Mouse (Mus musculus) kidney, embryonic 14.5 days (tissue): Measurements from ENCODE around the gene Mecr. TPM values are rescaled to one million over a fixed set of nuclear protein-coding genes. Genes with fewer than 3 reads are reported as not detected.

Source experiments
- ATAC-seq: fragments of 200-750 bp; cut with Nextera tagmentation; 2 replicates; pipeline ENCODE4 v1.8.0; 2017; ENCODE audit warnings: moderate number of reproducible peaks, mild to moderate bottlenecking, moderate TSS enrichment, moderate library complexity; ENCODE audit not compliant: low FRiP score, low TSS enrichment
- H3K27ac ChIP-seq: fragments of 300-500 bp; sonication (generic); 2 replicates; pipeline ENCODE4 v1.5.1; 2014; ENCODE audit warnings: low read depth, mild to moderate bottlenecking, low read length, moderate library complexity, mixed read lengths
- H3K27me3 ChIP-seq: fragments of 300-500 bp; sonication (generic); 2 replicates; pipeline ENCODE4 v1.6.1; 2014; ENCODE audit warnings: mild to moderate bottlenecking, low read length; ENCODE audit not compliant: control insufficient read depth, insufficient read depth
- H3K36me3 ChIP-seq: fragments of 300-500 bp; sonication (generic); 2 replicates; pipeline ENCODE4 v1.6.1; 2014; ENCODE audit warnings: low read length, mixed read lengths; ENCODE audit not compliant: control insufficient read depth, insufficient read depth
- H3K4me1 ChIP-seq: fragments of 300-500 bp; sonication (generic); 2 replicates; pipeline ENCODE4 v1.6.1; 2014; ENCODE audit warnings: low read length, mixed read lengths; ENCODE audit not compliant: control insufficient read depth, insufficient read depth
- H3K4me2 ChIP-seq: fragments of 300-500 bp; sonication (generic); replicated peaks from 2 replicates; pipeline ENCODE4 v1.6.1; 2014; ENCODE audit warnings: low read depth, mild to moderate bottlenecking, low read length
- H3K4me3 ChIP-seq: fragments of 300-500 bp; sonication (generic); 2 replicates; pipeline ENCODE4 v1.5.1; 2014; ENCODE audit warnings: mild to moderate bottlenecking, low read length
- H3K9ac ChIP-seq: fragments of 300-500 bp; sonication (generic); 2 replicates; pipeline ENCODE4 v1.6.1; 2014; ENCODE audit warnings: low read depth, mild to moderate bottlenecking, low read length, moderate library complexity
- H3K9me3 ChIP-seq: fragments of 300-500 bp; sonication (generic); 2 replicates; pipeline ENCODE4 v1.6.1; 2016; ENCODE audit warnings: low read length; ENCODE audit not compliant: control insufficient read depth
- WGBS: fragments of 180-500 bp; shearing (Covaris S2); extraction: QIAGEN DNeasy Blood & Tissue Kit; methylation state at CpG from one replicate; pipeline ENCODE4 v1.1.7; 2014; 5-methylcytosine and 5-hydroxymethylcytosine counted together
- polyA plus RNA-seq: library from polyadenylated mRNA; unstranded; fragments of >200 nt; fragmentation: Nextera tagmentation; extraction: Ambion mirVana; gene quantifications from 2 replicates; pipeline ENCODE4 v1.2.1, GENCODE M21; 2014

The Mecr gene
- polyA plus RNA-seq, 1 experiment from 2014 or later: 46.6 TPM

- Histone ChIP-seq H3K9me3 (no peaks in the 10 kb centered on the region), H3K4me1 (0 out of 2 replicates have a peak, but pooled peaks cover 8% of the 10 kb centered on the region), H3K4me2 (no peak overlapping the region), H3K9ac (no peak overlapping the region), H3K27me3 (no peaks in the 10 kb centered on the region), H3K36me3 (no peaks in the 10 kb centered on the region), H3K4me3 (no peak overlapping the region), H3K27ac (no peak overlapping the region)
- WGBS: 87% methylated on average over 8 of the region's 8 CpGs
- ATAC-seq: no peak
Measured at GRCm38 (mm10) chr4:131829123-131829522, 14.1 kb upstream of the Mecr start.

GRCm38 (mm10) chr4:131831546-131832045 is 11.7 kb upstream of the Mecr start:
- H3K4me1 ChIP-seq: peaks cover 10% of the 10 kb centered on the region; the same call in 1 of the 2 replicates
- WGBS: 80% methylated on average over 5 of the region's 5 CpGs

GRCm38 (mm10) chr4:131832759-131833407 is 10.4 kb upstream of the Mecr start:
- 72% methylated on average over 3 of the region's 3 CpGs for WGBS
- Histone ChIP-seq H3K9ac (no peak overlapping the region), H3K9me3 (no peaks in the 10 kb centered on the region), H3K27me3 (peaks cover 13% of the 10 kb centered on the region; the same call in 1 of the 2 replicates), H3K27ac (no peak overlapping the region), H3K4me3 (no peak overlapping the region), H3K36me3 (no peaks in the 10 kb centered on the region), H3K4me2 (no peak overlapping the region), H3K4me1 (peaks cover 12% of the 10 kb centered on the region; the same call in 1 of the 2 replicates)
- ATAC-seq: no peak

More at GRCm38 (mm10) chr4:131831546-131832045, 11.7 kb upstream of the Mecr start:
- no peak for ATAC-seq
- no peak overlapping the region for H3K9ac ChIP-seq
- peaks cover 9% of the 10 kb centered on the region; the same call in 1 of the 2 replicates for H3K27me3 ChIP-seq
- no peak overlapping the region for H3K4me2 ChIP-seq
- no peaks in the 10 kb centered on the region for H3K9me3 ChIP-seq
- no peaks in the 10 kb centered on the region for H3K36me3 ChIP-seq
- no peak overlapping the region for H3K27ac ChIP-seq
- no peak overlapping the region for H3K4me3 ChIP-seq

GRCm38 (mm10) chr4:131833971-131834609 is 9.2 kb upstream of the Mecr start:
- Histone ChIP-seq H3K9me3 (no peaks in the 10 kb centered on the region), H3K27ac (no peak overlapping the region), H3K4me1 (peaks cover 8% of the 10 kb centered on the region; the same call in 1 of the 2 replicates), H3K36me3 (no peaks in the 10 kb centered on the region), H3K4me3 (no peak overlapping the region), H3K9ac (no peak overlapping the region), H3K27me3 (peaks cover 13% of the 10 kb centered on the region; the same call in 1 of the 2 replicates), H3K4me2 (no peak overlapping the region)
- WGBS: 27% methylated on average over 9 of the region's 9 CpGs
- ATAC-seq: no peak

GRCm38 (mm10) chr4:131836351-131836881 is 6.9 kb upstream of the Mecr start:
- H3K4me3 ChIP-seq: peak overlapping the region; percentile 69
- peak overlapping the region; percentile 98 for H3K4me2 ChIP-seq
- no peaks in the 10 kb centered on the region for H3K36me3 ChIP-seq
- peaks cover 8% of the 10 kb centered on the region; the same call in 1 of the 2 replicates for H3K4me1 ChIP-seq
- H3K27me3 ChIP-seq: peaks cover 13% of the 10 kb centered on the region; the same call in 1 of the 2 replicates
- no peaks in the 10 kb centered on the region for H3K9me3 ChIP-seq
- H3K27ac ChIP-seq: no peak overlapping the region
- WGBS: under 1% methylated on average over 39 of the region's 39 CpGs
- ATAC-seq: no peak
- peak overlapping the region; percentile 71 for H3K9ac ChIP-seq

GRCm38 (mm10) chr4:131836891-131837491 is 6.3 kb upstream of the Mecr start:
- H3K4me2 ChIP-seq: peak overlapping the region; percentile 98
- H3K9me3 ChIP-seq: no peaks in the 10 kb centered on the region
- under 1% methylated on average over 75 of the region's 76 CpGs for WGBS
- H3K27me3 ChIP-seq: peaks cover 13% of the 10 kb centered on the region; the same call in 1 of the 2 replicates
- peaks cover 8% of the 10 kb centered on the region; the same call in 1 of the 2 replicates for H3K4me1 ChIP-seq
- peak overlapping the region; percentile 69 for H3K4me3 ChIP-seq
- no peaks in the 10 kb centered on the region for H3K36me3 ChIP-seq
- H3K9ac ChIP-seq: peak overlapping the region; percentile 71
- no peak overlapping the region for H3K27ac ChIP-seq
- ATAC-seq: peak; percentile 7; the same call in 1 of the 2 replicates

- peak; percentile 85 for ATAC-seq
- peak within 1 kb of the TSS; percentile 69 for H3K4me3 ChIP-seq
- H3K27me3 ChIP-seq: peaks cover 13% of the 10 kb centered on the region; the same call in 1 of the 2 replicates
- peak within 1 kb of the TSS; percentile 71 for H3K9ac ChIP-seq
- peak within 1 kb of the TSS; percentile 98 for H3K4me2 ChIP-seq
- no peaks in the 10 kb centered on the region for H3K36me3 ChIP-seq
- H3K27ac ChIP-seq: no peak within 1 kb of the TSS
- H3K9me3 ChIP-seq: no peaks in the 10 kb centered on the region
- WGBS: under 1% methylated on average over 66 of the region's 72 CpGs
- H3K4me1 ChIP-seq: peaks cover 8% of the 10 kb centered on the region; the same call in 1 of the 2 replicates
Measured at GRCm38 (mm10) chr4:131837872-131838524, 5.3 kb upstream of the Mecr start, which contains the start of gene Ptpru. Gene Ptpru (minus strand): TSS chr4:131838288.

- Histone ChIP-seq H3K4me1 (peaks cover 12% of the 10 kb centered on the region; the same call in 1 of the 2 replicates), H3K4me3 (no peak overlapping the region), H3K36me3 (no peaks in the 10 kb centered on the region), H3K27ac (no peak overlapping the region), H3K27me3 (no peaks in the 10 kb centered on the region), H3K9ac (no peak overlapping the region), H3K4me2 (no peak overlapping the region), H3K9me3 (no peaks in the 10 kb centered on the region)
- no peak for ATAC-seq
- WGBS: 85% methylated on average over 8 of the region's 8 CpGs
Measured at GRCm38 (mm10) chr4:131845991-131846778, 2.9 kb downstream of the Mecr start.
